Mouse (Mus musculus) kidney, adult 9 months (tissue): Measurements from ENCODE around the gene Derl2.

ENCODE experiments used
- DNase-seq: peaks from one replicate; pipeline ENCODE4 v3.0.0; 2022

The Derl2 gene

DNA sequence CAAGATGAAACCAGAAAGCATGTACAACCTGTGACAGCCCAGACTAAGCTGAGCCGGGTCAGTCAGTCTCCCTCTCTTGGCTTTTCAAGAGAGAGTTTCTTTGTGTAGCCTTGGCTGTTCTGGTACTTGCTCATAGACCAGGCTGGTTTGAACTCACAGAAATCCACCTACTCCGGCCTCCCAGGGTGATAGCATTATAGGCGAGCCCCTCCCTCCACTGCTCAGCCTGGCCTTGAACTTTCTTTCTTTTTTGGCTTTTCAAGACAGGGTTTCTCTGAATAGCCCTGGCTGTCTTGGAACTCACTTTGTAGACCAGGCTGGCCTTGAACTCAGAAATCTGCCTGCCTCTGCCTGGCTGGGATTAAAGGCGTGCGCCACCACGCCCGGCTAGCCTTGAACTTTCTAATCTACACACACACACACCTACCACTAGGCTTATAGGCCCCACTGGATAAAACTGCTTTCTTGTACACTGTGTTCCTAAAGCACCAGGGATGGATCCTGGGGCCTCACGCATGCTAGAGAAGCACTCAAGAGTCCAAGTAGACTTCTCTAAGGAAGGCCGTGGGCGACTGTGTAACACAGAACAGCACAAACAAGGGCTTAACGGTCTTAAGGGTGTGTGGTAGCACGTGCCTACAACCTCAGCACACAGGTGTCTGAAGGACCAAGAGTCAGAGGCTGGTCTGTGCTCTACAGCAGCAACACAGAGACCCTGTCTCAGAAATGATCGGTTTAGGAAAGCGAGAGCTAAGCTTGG, 38.7 kb downstream of the Derl2 start:
- DNase-seq: no peak

GRCm38 (mm10) chr11:70980232-70980631, 39.4 kb downstream of the Derl2 start:
- DNase-seq: no peak

DNA sequence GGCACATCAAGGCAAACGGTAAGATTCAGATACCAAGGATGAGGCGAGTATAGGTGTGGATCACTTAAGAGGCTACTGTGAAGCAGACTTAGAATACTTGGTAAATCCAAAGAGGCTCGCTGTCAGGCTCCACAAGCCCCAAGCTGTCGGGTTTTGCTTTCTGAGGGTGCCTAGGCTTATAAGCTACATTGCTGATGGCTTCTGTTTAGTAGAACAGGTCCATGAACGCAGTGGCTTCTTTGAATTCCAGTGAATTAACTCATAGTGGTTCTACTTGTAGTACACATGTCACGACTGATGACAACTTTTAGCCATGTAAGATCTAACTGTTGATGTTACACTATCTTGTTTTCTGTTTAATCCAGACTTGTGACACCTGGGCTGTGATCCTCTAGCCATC, 42.3 kb downstream of the Derl2 start:
- DNase-seq: no peak

GRCm38 (mm10) chr11:70975193-70975592, 44.4 kb downstream of the Derl2 start:
- DNase-seq: no peak

DNA sequence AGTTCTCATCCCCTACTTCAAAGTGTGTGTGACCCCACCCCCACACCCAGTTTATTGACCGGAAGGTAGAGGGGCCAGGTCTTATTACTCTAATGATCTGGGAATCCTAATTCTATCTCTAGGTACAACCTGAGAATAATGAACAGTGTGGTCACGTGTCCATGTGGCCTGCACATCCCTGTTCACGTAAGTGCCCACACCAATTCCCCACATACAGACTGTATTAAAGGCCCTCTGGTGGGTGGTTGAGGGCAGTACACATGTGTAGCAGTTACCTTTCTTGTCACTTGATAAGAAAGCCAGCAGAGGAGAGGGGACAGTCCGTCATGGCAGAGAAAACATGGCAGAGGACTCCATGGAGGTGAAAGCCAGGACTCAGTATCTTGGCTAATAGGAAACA, 45.7 kb downstream of the Derl2 start:
- DNase-seq: peak; percentile 25

DNA sequence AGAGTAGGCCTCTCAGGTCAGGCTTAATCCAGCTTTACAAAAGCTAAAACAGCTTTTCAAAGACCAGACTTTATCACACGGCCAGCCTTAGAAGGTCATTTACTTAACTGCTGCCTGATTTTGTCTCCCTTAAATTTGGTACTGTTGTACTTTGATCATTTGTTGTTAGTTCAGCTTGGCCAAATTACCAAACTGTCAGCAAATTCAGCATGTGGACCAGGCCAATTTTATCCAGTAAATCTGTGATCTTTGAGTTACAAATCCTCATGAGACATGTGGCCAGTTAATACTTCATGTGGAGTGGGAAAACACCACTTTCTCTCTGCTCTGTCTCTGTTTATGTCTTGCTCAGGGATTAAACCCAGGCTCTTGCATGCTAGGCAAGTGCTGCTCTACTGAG, 47.1 kb downstream of the Derl2 start:
- DNase-seq: peak; percentile 66

- peak; percentile 26 for DNase-seq
Measured at GRCm38 (mm10) chr11:70970560-70971540, 48.8 kb downstream of the Derl2 start.

- DNase-seq: peak; percentile 96
Measured at GRCm38 (mm10) chr11:70969821-70970559, 49.7 kb downstream of the Derl2 start, which contains the start of the genes Nup88 and Rpain. Gene Nup88, minus strand, starts transcription at chr11:70969973. Gene Rpain, plus strand, starts transcription at chr11:70970213.

GRCm38 (mm10) chr11:70969271-70969794, 50.3 kb downstream of the Derl2 start:
- no peak for DNase-seq

DNA sequence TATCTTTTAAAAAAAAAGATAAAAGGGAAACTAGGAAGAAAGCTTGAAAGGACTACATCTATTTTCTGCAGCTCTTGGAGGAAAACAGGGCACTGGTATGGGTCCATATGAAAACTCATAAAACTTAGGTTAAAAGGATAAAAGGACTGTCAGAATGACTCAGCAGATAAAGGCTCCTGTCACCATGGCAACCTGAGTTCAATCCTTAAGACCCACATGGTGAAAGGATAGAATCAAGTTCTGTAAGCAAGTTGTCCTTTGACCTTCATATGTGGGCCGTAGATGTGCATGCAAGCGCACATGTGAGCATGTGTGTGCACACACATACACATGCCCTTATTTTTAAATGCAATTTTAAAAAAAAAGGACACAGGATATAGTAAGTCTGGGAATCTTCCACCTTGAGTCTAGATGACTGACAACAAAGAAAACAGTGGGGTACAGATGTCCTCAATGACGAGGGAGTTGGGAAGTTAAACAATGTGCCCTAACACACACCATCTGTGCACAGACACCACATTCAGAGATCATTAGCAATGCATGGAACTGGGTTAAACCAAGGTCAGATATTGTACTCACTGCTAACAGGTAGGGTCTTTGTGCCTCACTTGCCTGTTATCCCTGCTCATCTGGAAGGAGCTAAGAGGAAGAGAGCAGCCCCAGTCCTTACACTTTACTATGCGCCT, 55.3 kb downstream of the Derl2 start:
- DNase-seq: no peak

GRCm38 (mm10) chr11:70960786-70961554, 58.7 kb downstream of the Derl2 start:
- no peak for DNase-seq
